ENCODE assay signal across 12 mouse cellular contexts in genomic region chr11:8618301-8618700, GRCm38 (mm10).
"Had no signal": no experiment of that assay in that cellular context is flagged by ENCODE, and none has a peak within 500 bp of the region (broad histone marks: within the 10 kb centered on the region; RNA-seq: fewer than 3 reads in every experiment).

No protein-coding gene starts in this region.

- H3K4me2 ChIP-seq: limb, embryonic 12.5 days; liver, embryonic 13.5 days; midbrain, embryonic 11.5 days; midbrain, embryonic 15.5 days had no signal

- H3K4me3 ChIP-seq: limb, embryonic 12.5 days; liver, embryonic 13.5 days; megakaryocyte, embryonic 14.5 days; midbrain, embryonic 15.5 days had no signal

- H3K9me3 ChIP-seq: limb, embryonic 12.5 days; liver, embryonic 13.5 days; megakaryocyte, embryonic 14.5 days; midbrain, embryonic 15.5 days had no signal

- ATAC-seq: intestine, embryonic 16.5 days; midbrain, embryonic 15.5 days had no signal

- H3K27me3 ChIP-seq: limb, embryonic 12.5 days; midbrain, embryonic 15.5 days had no signal

- H3K27ac ChIP-seq: limb, embryonic 12.5 days; liver, embryonic 13.5 days; macrophage; midbrain, embryonic 15.5 days had no signal

- H3K36me3 ChIP-seq: liver, embryonic 13.5 days; midbrain, embryonic 15.5 days had no signal

- H3K9ac ChIP-seq: limb, embryonic 12.5 days; liver, embryonic 13.5 days; midbrain, embryonic 15.5 days had no signal

- H3K4me1 ChIP-seq: megakaryocyte, embryonic 14.5 days had no signal

- DNase-seq: layer of hippocampus, adult 9-11 months; layer of hippocampus, postnatal 36 days; liver, embryonic 13.5 days; lung, adult 18-20 months; right cerebral cortex, postnatal 25 days; thymus, postnatal 36 days had no signal
